ENCODE assay signal across 10 mouse cellular contexts in the genomic region with DNA sequence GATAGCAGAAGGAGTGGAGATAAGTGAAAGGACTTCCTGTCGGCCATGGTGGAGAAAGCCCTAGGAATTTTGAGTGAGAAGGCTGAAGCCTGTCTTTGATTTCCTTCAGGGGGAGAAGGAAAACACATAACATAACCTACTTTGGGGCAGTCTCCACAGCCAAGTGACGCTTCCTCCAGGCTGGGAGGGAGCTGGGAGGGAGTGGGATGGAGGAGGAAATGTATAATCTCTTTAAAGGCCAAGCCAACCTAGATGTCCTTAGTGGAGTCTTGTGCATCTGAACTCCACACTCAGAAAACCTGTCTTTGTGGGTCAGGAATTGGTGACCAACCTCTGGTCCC. TPM values are rescaled to one million over a fixed set of nuclear protein-coding genes. Genes with fewer than 3 reads are reported as not detected.
DNase-seq lines count a peak whose midpoint lies in the region; ATAC-seq and TF ChIP-seq lines count a peak whose summit lies in the region.
"Had no signal": no experiment of that assay in that cellular context is flagged by ENCODE, and none has a peak within 500 bp of the region (broad histone marks: within the 10 kb centered on the region; RNA-seq: fewer than 3 reads in every experiment).

No protein-coding gene starts in this region.

- H3K9me3 ChIP-seq in heart, postnatal 0 days (replicated peaks; ENCODE audit: control insufficient read depth, low read length), result no peaks in the 10 kb centered on the region
- H3K9me3 ChIP-seq in liver, embryonic 15.5 days (replicated peaks), result no peaks in the 10 kb centered on the region

- TF ChIP-seq EP300 in heart, adult 2 months (IDR thresholded peaks at IDR 0.05; ENCODE audit: insufficient read depth, low read depth, low read length), result no peak
- TF ChIP-seq EP300 in heart, postnatal 0 days (IDR thresholded peaks at IDR 0.05; ENCODE audit: low read depth), result no peak

- ATAC-seq in heart, postnatal 0 days (ENCODE audit: insufficient read depth, low read depth), result peak; percentile 30
- no peak for ATAC-seq in liver, embryonic 15.5 days (ENCODE audit: insufficient read depth)
- no peak for ATAC-seq in cerebellum, adult (ENCODE audit: insufficient number of reproducible peaks, low FRiP score, low TSS enrichment)

- H3K79me2 ChIP-seq in heart, adult 2 months (replicated peaks; ENCODE audit: control insufficient read depth, insufficient read depth, low read length), result no peaks in the 10 kb centered on the region

- H3K27ac ChIP-seq in heart, adult 2 months, result peak overlapping the region; percentile 57
- H3K27ac ChIP-seq in heart, postnatal 0 days (ENCODE audit: low read depth), result peak overlapping the region; percentile 70
- H3K27ac ChIP-seq in liver, embryonic 15.5 days (replicated peaks), result peak overlapping the region; percentile 46; the same call in 1 of the 2 replicates

- TF ChIP-seq POLR2A in heart, adult 2 months (IDR thresholded peaks at IDR 0.05; ENCODE audit: insufficient read depth, low read depth, low read length), result no peak

- H3K4me1 ChIP-seq in heart, adult 2 months (ENCODE audit: control insufficient read depth, insufficient read depth, low read length), result peaks cover 10% of the 10 kb centered on the region
- peaks cover 16% of the 10 kb centered on the region for H3K4me1 ChIP-seq in heart, postnatal 0 days (ENCODE audit: control insufficient read depth, insufficient read depth)
- H3K4me1 ChIP-seq in liver, embryonic 15.5 days (replicated peaks), result peaks cover 66% of the 10 kb centered on the region

- WGBS in heart, adult 2 months, result 41% methylated on average over 2 of the region's 2 CpGs
- WGBS in heart, postnatal 0 days, result 49% methylated on average over 2 of the region's 2 CpGs
- 35% methylated on average over 2 of the region's 2 CpGs for WGBS in liver, embryonic 15.5 days (ENCODE audit: insufficient replicate concordance)

- intact Hi-C loops in heart, adult 2 months (cut with DNase I), result no loop called here
- intact Hi-C loops in heart, postnatal 25 days (cut with DNase I), result no loop called here

- no peak overlapping the region for H3K9ac ChIP-seq in heart, adult 2 months (ENCODE audit: low read depth, low read length)
- no peak overlapping the region for H3K9ac ChIP-seq in heart, postnatal 0 days (replicated peaks; ENCODE audit: low read depth, low read length)
- H3K9ac ChIP-seq in liver, embryonic 15.5 days, result no peak overlapping the region

- no peak overlapping the region for H3K4me2 ChIP-seq in heart, postnatal 0 days (ENCODE audit: low read depth, low read length)
- no peak overlapping the region for H3K4me2 ChIP-seq in liver, embryonic 15.5 days

- TF ChIP-seq CTCF in heart, adult 2 months (IDR thresholded peaks at IDR 0.05), result no peak
- no peak for TF ChIP-seq CTCF in heart, postnatal 0 days (IDR thresholded peaks at IDR 0.05; ENCODE audit: low read depth)

- no peak overlapping the region for H3K4me3 ChIP-seq in heart, adult 2 months
- no peak overlapping the region for H3K4me3 ChIP-seq in heart, postnatal 0 days (ENCODE audit: low read depth, low read length)
- no peak overlapping the region for H3K4me3 ChIP-seq in liver, embryonic 15.5 days (replicated peaks)

- no peaks in the 10 kb centered on the region for H3K27me3 ChIP-seq in heart, adult 2 months (ENCODE audit: control insufficient read depth, insufficient read depth, low read length)
- no peaks in the 10 kb centered on the region for H3K27me3 ChIP-seq in heart, postnatal 0 days (ENCODE audit: control insufficient read depth, insufficient read depth, low read length)
- peaks cover 48% of the 10 kb centered on the region for H3K27me3 ChIP-seq in liver, embryonic 15.5 days

- no peak for DNase-seq in heart, adult 2 months
- DNase-seq in heart, postnatal 25 days (ENCODE audit: low spot score), result no peak
- DNase-seq in NIH3T3 (ENCODE audit: low read depth), result peak; percentile 70
- DNase-seq in heart, postnatal 0 days (ENCODE audit: low spot score), result no peak
- DNase-seq in thymus, postnatal 4 days, result no peak
- no peak for DNase-seq in right cerebral cortex, postnatal 36 days (ENCODE audit: low spot score in 2 of 2)
- DNase-seq: adrenal gland, adult 2 months; right cerebral cortex, postnatal 14 days had no signal

- no peaks in the 10 kb centered on the region for H3K36me3 ChIP-seq in heart, adult 2 months (ENCODE audit: control insufficient read depth, insufficient read depth, low read length)
- no peaks in the 10 kb centered on the region for H3K36me3 ChIP-seq in heart, postnatal 0 days (replicated peaks; ENCODE audit: control insufficient read depth, insufficient read depth, low read length)
- 0 out of 2 replicates have a peak, but pooled peaks cover 11% of the 10 kb centered on the region for H3K36me3 ChIP-seq in liver, embryonic 15.5 days (replicated peaks)

RNA-seq across cellular contexts. Expression of gene Lrp1, which starts 5.9 kb away (rescaled TPM):
- total RNA-seq in heart, adult 2 months (2021), result 10 to 100 TPM; 74.0 to 79.5 TPM
- polyA plus RNA-seq in heart, adult 2 months (2012; rRNA removed), result 74.1 and 83.7 TPM in 2 replicates
- 10 to 100 TPM; 70.7 to 90.2 TPM for total RNA-seq in heart, postnatal 25 days (2021)
- 37.0 and 65.9 TPM in 2 replicates for total RNA-seq in heart, postnatal 0 days (2014; rRNA removed; ENCODE audit: low replicate concordance)
- polyA plus RNA-seq in heart, postnatal 0 days (2015; fragmentation: Nextera tagmentation; extraction: Ambion mirVana), result 15.4 and 15.7 TPM in 2 replicates
- 23.2 and 31.1 TPM in 2 replicates for polyA plus RNA-seq in liver, embryonic 15.5 days (2015; fragmentation: Nextera tagmentation; extraction: Ambion mirVana)

RNA-seq across cellular contexts. Expression of gene Stat6, which starts 27.8 kb away (rescaled TPM):
- 10 to 100 TPM; 43.7 to 43.9 TPM for total RNA-seq in heart, adult 2 months (2021)
- 49.5 and 61.7 TPM in 2 replicates for polyA plus RNA-seq in heart, adult 2 months (2012; rRNA removed)
- 10 to 100 TPM; 45.3 to 47.6 TPM for total RNA-seq in heart, postnatal 25 days (2021)
- total RNA-seq in heart, postnatal 0 days (2014; rRNA removed; ENCODE audit: low replicate concordance), result 38.1 and 42.3 TPM in 2 replicates
- polyA plus RNA-seq in heart, postnatal 0 days (2015; fragmentation: Nextera tagmentation; extraction: Ambion mirVana), result 24.0 and 24.6 TPM in 2 replicates
- polyA plus RNA-seq in liver, embryonic 15.5 days (2015; fragmentation: Nextera tagmentation; extraction: Ambion mirVana), result 14.3 and 15.6 TPM in 2 replicates

RNA-seq across cellular contexts. Expression of gene Nemp1, which starts 51.7 kb away (rescaled TPM):
- total RNA-seq in heart, adult 2 months (2021), result 1 to 10 TPM; 3.7 to 4.2 TPM
- 2.2 and 4.0 TPM in 2 replicates for polyA plus RNA-seq in heart, adult 2 months (2012; rRNA removed)
- 1 to 10 TPM; 3.4 to 4.4 TPM for total RNA-seq in heart, postnatal 25 days (2021)
- 10.0 and 16.0 TPM in 2 replicates for total RNA-seq in heart, postnatal 0 days (2014; rRNA removed; ENCODE audit: low replicate concordance)
- 4.2 and 4.5 TPM in 2 replicates for polyA plus RNA-seq in heart, postnatal 0 days (2015; fragmentation: Nextera tagmentation; extraction: Ambion mirVana)
- polyA plus RNA-seq in liver, embryonic 15.5 days (2015; fragmentation: Nextera tagmentation; extraction: Ambion mirVana), result 5.3 and 5.7 TPM in 2 replicates

RNA-seq across cellular contexts. Expression of gene Nab2, which starts 53.4 kb away (rescaled TPM):
- total RNA-seq in heart, adult 2 months (2021), result 1 to 10 TPM; 5.0 to 6.3 TPM
- polyA plus RNA-seq in heart, adult 2 months (2012; rRNA removed), result 10.0 and 11.2 TPM in 2 replicates
- 1 to 10 TPM; 5.6 to 7.0 TPM for total RNA-seq in heart, postnatal 25 days (2021)
- total RNA-seq in heart, postnatal 0 days (2014; rRNA removed; ENCODE audit: low replicate concordance), result 15.3 and 17.0 TPM in 2 replicates
- 4.0 and 5.3 TPM in 2 replicates for polyA plus RNA-seq in heart, postnatal 0 days (2015; fragmentation: Nextera tagmentation; extraction: Ambion mirVana)
- polyA plus RNA-seq in liver, embryonic 15.5 days (2015; fragmentation: Nextera tagmentation; extraction: Ambion mirVana), result 2.9 and 3.5 TPM in 2 replicates
